Mouse (Mus musculus): ENCODE results near the gene Fam229a.

Gene Fam229a

DNA sequence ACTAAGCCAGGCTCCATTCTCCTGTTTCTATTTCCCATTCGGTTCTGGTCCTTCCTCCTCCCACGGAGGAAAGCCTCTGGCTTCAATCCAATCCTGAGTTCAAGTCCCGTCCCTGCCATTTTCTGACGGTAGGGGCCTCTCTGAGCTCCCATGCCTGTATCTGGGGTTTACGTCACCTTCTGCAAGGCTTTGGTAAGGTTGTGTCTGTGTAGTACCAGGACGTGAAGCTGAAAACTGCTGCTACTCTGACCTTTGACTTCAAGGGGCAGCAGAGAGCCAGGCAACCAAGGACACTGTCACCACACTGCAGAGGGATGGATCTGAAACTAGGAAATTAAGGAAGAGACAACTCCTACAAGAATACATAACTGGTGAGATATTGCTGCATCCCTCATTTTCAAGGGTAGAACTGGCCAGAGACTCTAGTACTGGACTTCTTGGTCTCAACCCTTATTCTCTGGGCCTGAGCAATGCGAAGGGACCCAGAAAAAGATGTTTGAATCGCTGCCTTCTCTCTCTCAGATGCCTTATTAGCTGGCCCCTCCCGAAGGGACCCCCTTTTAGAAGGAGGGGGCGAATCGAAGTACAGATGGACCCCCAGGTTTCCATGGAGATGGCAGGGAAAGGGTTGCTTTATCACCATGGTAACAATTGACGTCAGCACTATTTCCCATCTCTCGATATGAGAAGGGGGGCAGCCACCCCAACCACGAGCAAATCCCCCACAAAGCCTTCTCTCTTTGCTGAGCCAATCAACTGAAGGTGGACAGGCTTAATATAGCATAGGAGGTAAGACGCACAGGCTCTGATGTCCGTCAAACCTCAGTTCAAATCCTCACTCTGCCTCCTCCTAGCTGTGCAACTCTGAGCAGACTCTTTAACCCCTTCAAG is 4.9 kb downstream of the Fam229a start:
- peak; percentile 21 to 32 for DNase-seq

DNA sequence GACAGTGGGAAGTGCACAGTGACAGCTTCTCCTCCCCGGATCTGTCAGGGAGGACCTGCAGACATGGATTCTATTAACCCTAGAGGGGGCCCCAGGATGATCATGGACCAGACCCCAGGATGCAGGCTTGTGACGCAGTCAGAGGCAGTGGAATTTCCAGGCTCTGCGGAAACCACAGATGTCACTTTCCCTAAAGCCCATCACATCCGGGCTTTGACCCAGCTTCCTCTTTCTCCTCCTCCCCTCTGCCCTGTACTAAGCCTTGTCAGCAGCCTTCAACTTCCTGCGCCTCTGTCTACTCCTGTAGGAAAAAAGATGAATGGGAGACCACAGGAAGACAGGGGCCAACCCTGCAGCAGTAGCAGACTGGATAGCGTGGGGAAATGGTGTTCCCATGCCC is 5.6 kb downstream of the Fam229a start:
- DNase-seq, result peak; percentile 41 to 51

DNA sequence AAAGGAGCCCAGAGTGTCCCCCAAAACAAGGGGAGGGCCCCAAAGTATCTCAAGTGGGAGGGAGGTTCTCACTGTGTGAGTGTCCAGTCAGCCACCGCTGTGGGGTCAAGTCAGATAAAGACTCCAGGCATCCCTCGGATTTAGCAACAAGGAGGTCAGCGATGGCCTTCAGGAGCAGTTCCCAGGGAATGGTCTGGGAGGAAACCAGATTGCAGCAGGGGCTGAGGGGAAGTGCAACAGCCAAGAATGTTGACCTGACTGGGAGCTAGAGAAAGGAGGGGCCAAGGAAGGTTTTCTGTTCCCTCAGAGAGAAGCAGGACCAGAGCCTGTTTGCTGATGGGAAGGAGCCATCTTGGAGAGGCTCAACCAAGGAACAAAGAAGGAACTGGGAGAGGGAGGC is 8.0 kb downstream of the Fam229a start:
- DNase-seq, result no peak

DNA sequence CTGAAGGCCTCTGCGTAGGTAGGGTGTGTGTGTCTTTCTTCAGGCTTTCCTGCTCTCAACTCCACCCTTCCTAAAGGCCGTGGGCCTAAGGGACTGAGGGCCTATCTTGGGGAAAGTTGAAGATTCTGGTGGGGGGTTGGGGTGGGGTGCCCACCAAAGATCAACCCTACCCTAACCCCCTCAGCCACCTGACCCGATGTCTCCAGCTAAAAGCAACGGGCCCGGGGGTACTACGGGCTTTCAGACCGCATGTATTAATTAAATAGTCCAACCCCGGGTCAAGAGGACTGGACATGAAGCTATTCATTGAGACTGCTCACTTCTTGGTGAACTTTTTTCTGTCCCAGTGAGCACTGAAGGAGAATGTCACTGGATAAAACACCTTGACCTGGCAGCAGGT is 9.0 kb downstream of the Fam229a start:
- DNase-seq, result no peak

DNA sequence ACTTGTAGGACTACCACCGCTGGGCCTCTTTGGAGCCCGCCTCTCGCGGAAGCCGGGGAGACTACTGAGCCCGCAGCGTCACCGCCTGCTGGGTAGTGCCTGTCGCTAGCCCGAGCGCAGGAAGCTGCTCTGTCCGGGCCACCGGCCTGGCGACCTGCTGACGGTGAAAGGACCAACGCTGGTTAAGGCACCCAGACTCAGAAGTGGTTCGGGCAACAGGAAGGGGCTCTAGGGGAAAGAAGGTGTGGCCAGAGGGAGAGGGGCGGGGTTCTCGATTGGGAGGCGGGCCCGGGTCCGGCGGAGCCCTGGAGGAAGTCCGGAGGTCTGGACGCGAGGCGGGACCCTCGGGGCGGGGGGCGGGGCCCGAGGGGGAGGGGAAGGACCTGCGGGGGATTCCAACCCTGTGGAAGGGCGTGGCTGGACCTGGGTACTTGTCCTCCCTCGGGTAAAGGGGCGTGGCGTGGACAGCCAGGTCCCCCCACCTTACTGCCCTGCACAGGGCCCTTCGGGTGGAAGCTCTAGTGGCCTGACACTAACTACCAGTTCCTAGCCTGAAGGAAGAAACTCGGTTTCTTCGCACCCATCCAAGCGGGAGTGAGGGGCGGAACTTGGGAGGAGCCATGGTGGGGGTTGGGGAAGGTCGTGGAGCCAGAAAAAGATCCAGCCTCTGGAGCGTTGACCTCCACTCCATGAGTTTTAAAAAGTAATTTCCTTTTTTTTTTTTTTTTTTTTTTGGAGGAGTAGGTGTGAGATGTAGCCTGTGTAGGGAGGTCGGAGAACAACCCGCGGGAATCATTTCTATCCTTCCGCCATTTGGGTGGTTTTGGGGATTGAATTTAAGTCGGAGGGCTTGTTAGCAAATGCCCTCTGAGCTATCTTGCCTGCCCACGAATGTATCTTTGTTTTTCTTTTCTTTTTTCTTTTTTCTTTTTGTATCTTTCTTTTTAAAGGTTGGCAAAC is 9.9 kb downstream of the Fam229a start:
- DNase-seq, result peak; percentile 84 to 87

DNA sequence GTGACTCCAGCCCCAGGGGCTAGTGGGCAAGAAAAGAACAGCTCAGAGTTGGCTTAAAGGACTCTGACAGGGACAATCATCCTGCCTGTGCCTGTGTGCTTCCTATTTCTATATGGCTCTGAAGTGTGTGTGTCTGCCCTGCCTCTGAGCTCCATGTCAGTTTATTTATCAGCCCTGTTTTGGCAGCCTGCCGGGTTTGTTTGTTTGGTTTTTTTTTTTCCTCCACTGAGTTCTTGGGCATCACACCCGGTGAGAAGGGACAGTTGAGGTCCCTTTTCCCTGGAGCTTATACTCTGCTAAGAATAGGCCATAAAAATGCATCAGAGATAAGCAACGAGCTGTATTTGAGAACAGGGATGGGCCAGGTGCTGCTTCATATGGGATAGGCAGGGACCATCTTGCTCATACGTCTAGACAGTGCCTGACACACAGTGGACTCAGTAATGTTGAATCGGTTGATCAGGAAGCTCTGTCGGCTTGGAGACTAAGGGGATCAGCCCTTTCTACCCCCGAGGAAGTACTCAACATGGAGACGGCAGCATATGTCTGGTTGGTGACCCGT is 11.4 kb downstream of the Fam229a start:
- DNase-seq, result no peak

DNA sequence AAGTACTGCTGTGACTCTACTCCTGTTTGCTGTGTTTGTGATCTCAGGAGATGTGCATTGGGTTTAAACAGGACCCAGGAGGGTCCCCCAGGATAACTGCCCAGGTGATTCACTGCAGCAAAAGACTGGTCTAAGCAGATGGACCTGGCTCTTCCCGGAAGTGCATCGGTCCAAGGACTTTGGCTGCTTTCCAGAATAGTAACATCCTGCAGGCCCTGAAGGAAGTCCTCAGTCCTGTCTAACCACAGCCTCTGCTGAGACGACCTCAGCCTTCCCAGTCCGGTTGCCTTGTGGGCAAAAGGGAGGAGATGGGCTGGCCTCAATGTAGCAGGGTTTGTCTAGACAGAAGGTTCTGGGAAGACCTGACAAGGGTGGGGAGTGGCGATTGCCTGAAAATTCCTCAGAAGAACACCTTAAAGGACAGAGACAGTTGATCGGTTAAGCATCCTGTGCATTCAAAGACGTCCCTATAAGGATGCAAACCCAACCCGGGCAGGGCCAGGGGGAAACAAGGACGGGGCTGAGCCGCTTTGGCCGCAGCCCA is 12.0 kb downstream of the Fam229a start:
- DNase-seq, result no peak

DNA sequence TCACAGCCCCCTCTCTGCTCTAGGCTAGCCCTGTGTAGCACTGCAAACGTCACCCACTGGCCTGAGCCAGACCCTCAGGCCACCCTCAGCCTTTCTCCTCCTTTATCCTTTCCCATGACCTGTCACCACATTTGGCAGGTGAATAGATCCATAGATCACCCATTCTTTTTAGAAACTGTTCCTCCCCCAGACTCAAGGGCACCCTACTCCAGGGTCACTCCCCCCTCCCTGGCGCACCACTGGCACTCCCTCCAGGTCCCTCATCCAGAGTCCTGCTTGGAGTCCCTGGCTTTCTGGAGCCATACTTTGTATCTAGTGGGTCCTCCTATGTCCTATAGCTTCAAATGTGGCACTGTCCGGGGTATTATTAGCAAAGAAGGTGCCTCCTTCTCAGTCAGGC is 14.5 kb downstream of the Fam229a start:
- no peak for DNase-seq

DNA sequence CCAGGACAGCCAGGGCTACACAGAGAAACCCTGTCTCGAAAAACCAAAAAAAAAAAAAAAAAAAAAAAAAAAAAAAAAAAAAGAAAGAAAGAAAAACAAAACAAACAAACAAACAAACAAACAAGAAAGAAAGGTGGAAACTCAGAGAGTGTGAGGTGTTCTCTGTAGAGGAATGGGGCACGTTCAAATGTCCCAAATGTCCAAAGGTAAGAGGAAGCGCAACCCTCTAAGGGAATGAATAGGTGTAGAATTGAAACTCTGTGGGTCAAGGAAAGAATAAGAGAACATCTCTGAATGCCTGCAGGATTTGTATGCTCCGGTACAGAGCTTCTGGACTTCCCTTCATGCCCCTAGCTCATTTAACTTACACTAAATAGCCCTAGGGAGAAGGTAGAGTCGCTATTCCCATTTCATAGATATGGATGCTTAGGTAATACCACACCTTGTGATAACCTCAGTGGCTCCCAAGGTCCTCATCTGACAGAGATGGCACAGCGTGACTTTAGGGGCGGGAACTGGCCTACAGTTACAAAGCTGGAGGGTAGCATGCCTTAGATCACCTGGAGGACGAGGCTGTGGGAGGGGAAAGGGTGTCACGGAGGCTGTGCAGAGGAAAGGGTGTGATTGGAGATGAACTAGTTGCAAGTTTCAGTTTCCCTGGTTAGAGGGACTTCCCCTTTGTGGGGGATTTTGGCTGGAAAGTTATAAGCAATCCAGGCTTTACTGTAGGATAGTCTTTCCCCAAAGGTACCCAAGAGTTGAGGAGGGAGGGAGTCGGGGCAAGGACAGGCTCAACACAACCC is 16.6 kb downstream of the Fam229a start:
- DNase-seq, result peak in 1 of 2 experiments; percentile 37

DNA sequence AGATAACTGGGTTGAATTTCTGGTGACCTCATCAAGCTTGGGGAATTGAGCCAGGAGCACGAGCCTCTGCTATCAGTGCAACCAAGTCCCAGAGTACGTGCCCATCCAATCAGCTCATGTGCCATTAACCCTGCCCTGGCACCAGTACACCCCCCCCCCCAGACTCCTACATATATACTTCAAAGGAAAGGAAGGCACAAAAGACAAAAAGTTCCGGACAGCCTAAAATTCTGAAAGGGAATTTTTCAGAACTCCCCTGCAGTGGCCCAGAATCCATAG is 17.2 kb downstream of the Fam229a start:
- DNase-seq, result no peak

DNA sequence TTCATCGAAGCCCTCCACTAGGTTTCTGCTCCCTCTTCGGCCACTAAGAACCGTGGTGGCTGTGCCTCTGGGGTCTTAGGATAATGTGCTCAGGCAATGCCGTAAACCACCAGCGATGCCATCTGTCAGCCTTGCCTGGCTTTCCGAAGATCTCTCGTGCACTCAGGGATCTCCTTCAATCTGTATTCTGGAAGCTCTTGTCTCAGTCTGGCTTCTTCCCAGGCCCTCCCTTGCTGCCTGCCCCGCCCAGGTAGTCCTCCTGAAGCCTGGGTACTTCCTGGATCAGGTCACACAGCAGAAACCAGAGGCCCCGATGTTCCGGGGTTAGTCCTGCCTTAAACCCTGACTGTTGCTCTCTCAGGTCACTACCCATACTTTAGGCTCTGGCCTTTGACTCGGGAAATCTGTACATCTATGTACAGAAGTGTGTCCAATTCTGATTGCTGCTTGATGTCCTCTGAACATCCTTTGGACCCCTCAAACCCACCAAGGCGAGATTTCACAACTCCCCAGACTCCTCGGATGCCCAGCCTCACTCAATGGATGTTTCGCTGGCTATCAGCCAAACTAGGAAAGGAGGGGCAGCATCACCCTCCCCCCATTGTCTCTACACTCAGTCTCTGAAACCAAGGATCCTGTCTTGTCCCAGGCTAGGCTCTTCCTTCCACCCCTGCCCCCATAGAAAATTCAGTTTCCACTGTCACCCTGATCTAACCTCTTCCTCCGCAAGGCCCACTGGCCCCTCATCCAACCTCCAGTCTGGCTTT is 18.0 kb downstream of the Fam229a start:
- DNase-seq, result no peak

DNA sequence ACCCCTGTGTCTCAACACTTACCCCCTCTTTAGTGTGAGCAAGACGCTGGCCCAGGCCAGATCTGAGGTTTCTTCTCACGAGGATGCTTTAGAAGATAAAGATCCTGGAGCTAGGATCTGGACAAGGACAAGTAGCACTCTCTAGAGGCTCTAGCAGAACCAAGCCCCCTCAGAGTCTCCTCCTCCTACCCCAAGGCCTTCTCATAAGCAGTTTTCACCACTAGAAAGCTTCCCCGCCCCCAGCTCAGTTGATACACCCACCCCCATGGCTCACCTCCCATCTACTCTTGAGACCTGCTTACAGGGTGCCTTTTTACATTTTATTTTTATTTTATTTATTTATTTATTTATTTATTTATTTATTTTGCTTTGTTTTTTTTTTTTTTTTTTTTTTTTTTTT is 18.7 kb downstream of the Fam229a start:
- no peak for DNase-seq

DNA sequence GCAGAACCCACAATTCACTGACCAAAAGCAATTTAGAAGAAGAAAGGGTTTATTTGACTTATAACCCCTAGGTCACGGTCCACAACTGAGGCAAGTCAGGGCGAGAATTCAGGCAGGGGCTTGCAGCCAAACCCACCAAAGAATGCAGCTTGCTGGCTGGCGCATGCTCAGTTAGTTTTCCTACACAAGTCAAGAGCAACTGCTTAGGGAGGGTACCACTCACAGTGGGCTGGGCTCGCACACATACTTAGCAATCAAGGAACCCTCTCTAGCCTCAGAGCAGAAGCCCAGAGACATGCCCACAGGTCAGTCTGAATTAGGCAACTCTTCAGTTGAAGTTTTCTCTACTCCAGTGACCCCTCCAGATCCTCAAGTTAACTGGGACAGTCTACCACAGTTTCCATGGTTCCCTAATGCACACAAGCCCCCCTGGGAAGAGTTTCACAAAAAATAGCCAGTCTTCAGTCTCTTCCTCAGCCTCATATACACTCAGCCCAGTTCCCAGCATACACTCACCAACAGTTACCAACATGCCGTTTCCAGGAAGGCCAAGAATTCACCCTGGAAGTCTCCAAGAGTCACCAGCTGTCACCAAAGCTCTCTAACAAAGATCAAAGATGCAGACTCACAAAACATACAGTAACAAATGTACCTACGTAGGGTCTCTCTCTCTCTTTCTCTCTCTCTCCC is 19.9 kb downstream of the Fam229a start:
- DNase-seq, result no peak

DNA sequence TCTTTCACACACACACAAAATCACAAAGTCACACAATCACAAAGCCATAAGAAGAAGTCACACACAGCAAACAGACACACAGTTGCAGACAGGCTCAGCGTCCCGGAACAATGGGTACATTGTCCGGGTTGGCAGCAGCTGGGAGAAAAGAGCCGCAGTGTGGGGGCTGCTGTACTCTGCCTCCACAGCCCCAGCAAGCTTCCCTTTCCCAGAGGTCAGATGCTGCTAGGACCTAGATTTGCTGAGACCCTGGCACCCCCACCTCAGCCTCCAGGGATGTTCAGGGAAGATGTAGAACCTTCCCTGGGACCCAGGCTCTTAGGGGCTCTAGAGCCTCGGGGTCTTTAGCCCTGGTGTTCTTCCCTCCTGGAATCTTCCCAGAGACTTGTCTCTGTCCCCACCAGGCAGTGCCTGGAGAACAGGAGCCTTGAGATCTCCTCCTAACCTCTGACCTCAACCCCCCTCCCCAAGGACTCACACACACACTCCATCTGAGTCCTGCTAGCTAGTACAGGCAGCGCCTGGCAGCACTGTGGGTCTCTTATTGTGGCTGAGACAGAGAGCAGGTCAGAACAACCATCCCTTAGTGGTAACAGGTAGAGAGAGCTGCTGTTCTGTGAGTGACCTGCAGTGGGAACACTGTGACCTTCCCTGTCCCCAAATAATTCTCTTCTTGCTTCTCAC is 20.6 kb downstream of the Fam229a start:
- no peak for DNase-seq

DNA sequence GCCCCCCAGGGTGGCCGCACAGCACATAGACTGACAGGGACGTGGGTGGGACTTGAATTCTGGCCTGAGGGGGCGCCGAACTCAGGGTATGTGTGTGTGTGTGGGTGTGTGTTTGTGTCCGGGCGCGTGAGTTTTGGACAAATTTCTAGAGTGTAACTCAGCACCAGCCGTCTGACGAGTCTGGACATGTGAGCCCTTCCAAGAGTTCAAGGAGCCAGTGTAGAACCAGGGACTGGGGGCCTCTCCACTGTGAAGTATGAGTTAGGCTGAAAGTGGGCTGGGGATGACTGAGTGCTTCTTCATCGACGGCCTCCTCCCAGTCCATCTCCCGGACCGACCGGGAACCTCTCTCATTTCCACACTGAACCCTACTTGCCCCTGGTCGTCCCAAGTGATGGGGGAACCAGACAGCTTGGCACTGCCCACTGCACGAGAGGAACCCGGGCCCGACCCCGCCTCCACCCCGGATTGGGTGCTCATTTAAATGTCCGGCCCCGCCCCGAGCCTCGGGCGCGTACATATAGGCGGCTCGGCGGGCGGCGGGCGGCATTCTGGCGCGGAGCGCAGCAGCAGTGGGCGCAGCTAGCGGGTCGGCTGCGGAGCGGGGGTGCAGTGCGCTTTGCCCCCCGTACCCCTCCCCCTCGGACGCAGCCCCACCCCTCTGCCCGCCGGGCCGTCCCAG is 22.2 kb downstream of the Fam229a start, which contains the start of gene Marcksl1:
Gene Marcksl1 (plus strand): TSS at position 496 of the 682 bp plus-strand sequence.
- DNase-seq, result peak; percentile 96

DNA sequence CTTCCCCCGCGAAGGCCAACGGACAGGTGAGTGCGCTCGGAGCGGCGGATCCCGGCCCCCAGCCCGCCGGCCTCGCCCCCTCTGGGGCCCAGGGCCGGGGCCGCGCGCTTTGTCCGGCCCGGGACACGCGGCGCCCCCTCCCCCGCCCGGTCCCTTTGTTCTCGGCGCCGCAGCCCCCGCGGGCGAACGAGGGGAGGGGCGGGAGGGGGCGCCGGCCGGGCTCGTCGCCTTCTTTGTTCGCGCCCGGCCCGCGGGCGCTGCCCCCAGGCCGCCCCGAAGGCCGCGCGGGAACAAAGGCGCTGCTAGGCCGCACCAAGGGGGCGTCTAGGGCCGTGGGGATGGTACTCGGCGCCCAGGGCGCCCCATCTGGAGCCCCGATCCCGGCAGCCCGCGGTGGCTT is 22.9 kb downstream of the Fam229a start:
- DNase-seq, result no peak

DNA sequence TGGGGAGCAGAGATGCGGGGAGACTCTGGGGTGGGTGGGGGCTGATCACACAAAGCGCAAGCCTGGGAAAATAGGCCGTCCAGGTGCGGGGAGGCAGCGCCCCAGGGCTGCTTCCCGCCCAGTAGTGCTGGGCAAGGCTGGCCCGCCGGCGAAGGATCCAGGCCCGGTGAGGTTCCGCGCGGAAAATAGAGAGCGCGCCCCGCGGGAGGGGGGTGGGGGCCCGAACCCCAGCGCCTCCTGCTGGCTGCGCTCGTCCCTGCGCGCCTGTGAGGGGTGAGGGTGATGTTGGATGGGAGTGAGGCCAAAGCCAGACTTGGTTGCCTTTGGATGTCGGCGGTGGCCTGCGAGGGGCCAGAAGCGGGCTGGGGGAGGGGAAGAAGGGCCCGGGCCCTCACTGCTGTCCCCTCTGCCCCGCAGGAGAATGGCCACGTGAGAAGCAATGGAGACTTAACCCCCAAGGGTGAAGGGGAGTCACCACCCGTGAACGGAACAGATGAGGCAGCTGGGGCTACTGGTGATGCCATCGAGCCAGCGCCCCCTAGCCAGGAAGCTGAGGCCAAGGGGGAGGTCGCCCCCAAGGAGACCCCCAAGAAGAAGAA is 23.4 kb downstream of the Fam229a start:
- peak; percentile 79 to 83 for DNase-seq

DNA sequence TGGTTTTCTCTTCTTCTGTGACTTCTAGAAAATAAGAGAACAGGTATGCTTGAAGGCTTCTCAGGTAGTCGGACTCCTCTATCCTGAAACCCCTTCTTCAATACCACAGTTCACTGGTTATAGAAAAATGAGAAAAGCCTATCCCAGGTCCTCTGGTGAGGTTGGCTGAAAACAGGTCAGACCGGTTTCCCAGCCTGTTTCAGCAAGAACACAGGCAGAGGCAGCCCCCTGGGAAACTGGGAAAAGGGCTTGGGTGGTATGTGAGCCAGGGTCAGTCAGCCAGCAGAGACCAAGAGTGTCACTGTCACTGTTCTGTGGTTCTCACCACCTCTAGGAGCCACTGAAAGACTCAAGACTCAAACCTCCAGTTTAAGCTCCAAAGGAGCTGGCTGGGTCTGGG is 25.9 kb downstream of the Fam229a start:
- DNase-seq, result no peak

DNA sequence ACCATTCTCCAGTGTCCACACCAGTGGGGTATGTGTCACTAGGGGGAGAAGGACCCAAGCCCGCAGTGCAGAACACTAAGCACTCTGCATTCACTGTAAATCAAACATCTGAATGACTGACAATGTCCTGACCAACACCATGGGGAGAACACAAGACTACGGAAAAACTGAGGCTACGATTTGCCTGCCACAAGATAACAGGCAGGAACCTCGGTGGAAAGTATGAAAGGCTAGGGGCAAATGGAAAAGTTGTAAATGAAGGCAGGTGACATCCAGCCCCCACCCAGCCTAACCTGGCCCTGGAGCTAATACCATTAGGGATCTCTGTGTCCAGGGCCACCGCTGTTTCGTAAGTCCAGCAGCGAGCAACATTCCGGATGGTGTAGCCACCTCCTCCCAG is 27.5 kb downstream of the Fam229a start:
- no peak for DNase-seq

All from B cell, adult 2 months (primary cell).